Mouse (Mus musculus) liver, embryonic 11.5 days (tissue): ENCODE measurements around the gene Apoo. TPM values are rescaled to one million over a fixed set of nuclear protein-coding genes. Genes with fewer than 3 reads are reported as not detected.

Source experiments
- microRNA-seq: library from miRNA; unstranded; fragments of <30 nt; microRNA quantifications from one replicate; pipeline ENCODE4, GENCODE M21; 2017; ENCODE audit warnings: borderline number of aligned reads
- polyA plus RNA-seq: library from polyadenylated mRNA; unstranded; fragments of >200 nt; fragmentation: Nextera tagmentation; extraction: Ambion mirVana; gene quantifications from 2 replicates; pipeline ENCODE4 v1.2.1, GENCODE M21; 2014

Gene Apoo
- polyA plus RNA-seq, 1 experiment from 2014 or later = 73.9 TPM

Small RNA genes within 50 kb of the gene (microRNA-seq; reads per million reads assigned to microRNA genes)
- gene Gm44477 = not detected

Other genes starting within 250 kb of the Apoo start
- gene Zfx, start 243.4 kb upstream of the Apoo start, polyA plus RNA-seq = 17.8 and 24.5 TPM in 2 replicates
- gene Eif2s3x, start 154.3 kb upstream of the Apoo start, polyA plus RNA-seq = 110 and 124 TPM in 2 replicates
- 7.8 and 9.1 TPM in 2 replicates for gene Klhl15, start 132.5 kb upstream of the Apoo start, polyA plus RNA-seq
- gene Fam90a1b, start 340 bp upstream of the Apoo start, polyA plus RNA-seq = not detected in 2 replicates
- gene Maged1, start 175.0 kb downstream of the Apoo start, polyA plus RNA-seq = 242 and 257 TPM in 2 replicates